12 mouse cellular contexts compared by ENCODE assay signal in the genomic region with DNA sequence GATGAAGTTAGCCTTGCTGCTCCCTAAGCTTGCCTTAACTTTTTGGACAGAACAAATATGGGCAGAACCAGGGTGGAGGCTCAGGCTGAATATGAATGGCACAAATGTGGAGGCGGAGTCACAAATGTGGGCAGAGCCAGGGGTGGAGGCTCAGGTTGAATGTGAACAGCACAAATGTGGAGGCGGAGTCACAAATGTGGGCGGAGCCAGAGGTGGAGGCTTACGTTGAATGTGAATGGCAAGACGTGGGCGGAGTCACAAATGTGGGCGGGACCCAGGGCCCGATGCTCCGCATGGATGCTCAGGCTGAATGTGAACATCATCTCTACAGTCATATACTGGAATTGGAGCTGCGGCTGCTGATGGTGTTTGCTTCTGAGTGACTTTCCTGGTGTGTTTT.
DNase-seq lines count a peak whose midpoint lies in the region; ATAC-seq and TF ChIP-seq lines count a peak whose summit lies in the region.
"Had no signal": no experiment of that assay in that cellular context is flagged by ENCODE, and none has a peak within 500 bp of the region (broad histone marks: within the 10 kb centered on the region; RNA-seq: fewer than 3 reads in every experiment).

No protein-coding gene starts in this region.

- H3K9me3 ChIP-seq in forebrain, embryonic 11.5 days (ENCODE audit: control insufficient read depth, low read length) = no peaks in the 10 kb centered on the region
- no peaks in the 10 kb centered on the region for H3K9me3 ChIP-seq in forebrain, embryonic 10.5 days
- H3K9me3 ChIP-seq in hindbrain, postnatal 0 days (ENCODE audit: low read length) = no peaks in the 10 kb centered on the region

- no peak overlapping the region for H3K4me2 ChIP-seq in forebrain, embryonic 11.5 days (ENCODE audit: low read depth, low read length, severe bottlenecking)
- H3K4me2 ChIP-seq in hindbrain, postnatal 0 days (ENCODE audit: low read depth, low read length) = no peak overlapping the region

- intact Hi-C loops in heart, postnatal 25 days (cut with DNase I) = no loop called here

- peak; percentile 35; the same call in 1 of the 2 replicates for ATAC-seq in forebrain, embryonic 11.5 days (replicated peaks; ENCODE audit: low FRiP score)
- ATAC-seq in hindbrain, postnatal 0 days = peak; percentile 55

- H3K36me3 ChIP-seq in forebrain, embryonic 11.5 days (ENCODE audit: control insufficient read depth, insufficient read depth, low read length) = no peaks in the 10 kb centered on the region
- no peaks in the 10 kb centered on the region for H3K36me3 ChIP-seq in forebrain, embryonic 10.5 days (replicated peaks)
- no peaks in the 10 kb centered on the region for H3K36me3 ChIP-seq in hindbrain, postnatal 0 days (ENCODE audit: insufficient read depth, low read length)

- 0 out of 2 replicates have a peak, but pooled peaks cover 2% of the 10 kb centered on the region for H3K4me1 ChIP-seq in forebrain, embryonic 11.5 days (replicated peaks; ENCODE audit: control insufficient read depth, insufficient read depth, low read length)
- peaks cover 27% of the 10 kb centered on the region for H3K4me1 ChIP-seq in forebrain, embryonic 10.5 days
- no peaks in the 10 kb centered on the region for H3K4me1 ChIP-seq in hindbrain, postnatal 0 days (ENCODE audit: insufficient read depth, low read length)

- DNase-seq in forebrain, embryonic 11.5 days (ENCODE audit: low spot score) = no peak
- no peak for DNase-seq in forebrain, embryonic 10.5 days (ENCODE audit: extremely low spot score, low spot score)
- peak; percentile 22 for DNase-seq in thymus, postnatal 4 days
- DNase-seq in thymus, postnatal 10 days (ENCODE audit: low spot score in 2 of 2) = no peak
- DNase-seq in hindbrain, postnatal 0 days (ENCODE audit: low spot score) = peak; percentile 35
- DNase-seq in testis, postnatal 14 days (ENCODE audit: low spot score) = peak; percentile 42
- DNase-seq in urinary bladder, postnatal 25 days (ENCODE audit: low spot score) = no peak
- DNase-seq in heart, postnatal 25 days (ENCODE audit: low spot score) = no peak
- DNase-seq: heart, postnatal 36 days; kidney, adult 8-10 months had no signal

- H3K27ac ChIP-seq in forebrain, embryonic 11.5 days (ENCODE audit: low read depth, low read length) = no peak overlapping the region
- no peak overlapping the region for H3K27ac ChIP-seq in forebrain, embryonic 10.5 days
- no peak overlapping the region for H3K27ac ChIP-seq in hindbrain, postnatal 0 days
- H3K27ac ChIP-seq: layer of hippocampus, adult 2 months; liver, embryonic 14.5 days had no signal

- TF ChIP-seq CTCF in hindbrain, postnatal 0 days (IDR thresholded peaks at IDR 0.05; ENCODE audit: low read depth) = no peak

- H3K9ac ChIP-seq in forebrain, embryonic 11.5 days (ENCODE audit: low read length) = no peak overlapping the region
- no peak overlapping the region for H3K9ac ChIP-seq in hindbrain, postnatal 0 days (replicated peaks; ENCODE audit: low read length)
- H3K9ac ChIP-seq: liver, embryonic 14.5 days had no signal

- no peaks in the 10 kb centered on the region for H3K27me3 ChIP-seq in forebrain, embryonic 11.5 days (ENCODE audit: control insufficient read depth, insufficient read depth, low read length)
- H3K27me3 ChIP-seq in forebrain, embryonic 10.5 days (ENCODE audit: poor library complexity, severe bottlenecking) = no peaks in the 10 kb centered on the region
- no peaks in the 10 kb centered on the region for H3K27me3 ChIP-seq in hindbrain, postnatal 0 days (ENCODE audit: insufficient read depth, low read length)

- H3K4me3 ChIP-seq in forebrain, embryonic 11.5 days (ENCODE audit: low read depth, low read length) = no peak overlapping the region
- no peak overlapping the region for H3K4me3 ChIP-seq in forebrain, embryonic 10.5 days
- no peak overlapping the region for H3K4me3 ChIP-seq in hindbrain, postnatal 0 days (ENCODE audit: low read length)
- H3K4me3 ChIP-seq: layer of hippocampus, adult 2 months had no signal

- WGBS in forebrain, embryonic 11.5 days = 91% methylated on average over 10 of the region's 10 CpGs
- 90% methylated on average over 10 of the region's 10 CpGs for WGBS in forebrain, embryonic 10.5 days
- 80% methylated on average over 10 of the region's 10 CpGs for WGBS in hindbrain, postnatal 0 days

Comparison
In these comparisons a context has a peak if more than half of its experiments do, and no peak if none do; other contexts are left out.
1. DNase-seq: peak in thymus, postnatal 4 days (single experiment), hindbrain, postnatal 0 days (single experiment) and testis, postnatal 14 days (single experiment); none in forebrain, embryonic 11.5 days (single experiment), forebrain, embryonic 10.5 days (single experiment), thymus, postnatal 10 days (0 of 2), urinary bladder, postnatal 25 days (single experiment) and heart, postnatal 25 days (single experiment).